Mouse (Mus musculus): ENCODE measurements around the gene 0610009B22Rik. TPM values are rescaled to one million over a fixed set of nuclear protein-coding genes. Genes with fewer than 3 reads are reported as not detected.
A peak's percentile ranks its signal among the peaks of the same experiment; 100 is the strongest.
"Not testable (repeated sequence)": the region's sequence is repeated elsewhere in the genome, so short reads cannot be mapped to it uniquely, and the experiment has no call there.

The 0610009B22Rik gene
- total RNA-seq, 2 experiments from 2014 or later, result 34.3 to 35.3 TPM

DNA sequence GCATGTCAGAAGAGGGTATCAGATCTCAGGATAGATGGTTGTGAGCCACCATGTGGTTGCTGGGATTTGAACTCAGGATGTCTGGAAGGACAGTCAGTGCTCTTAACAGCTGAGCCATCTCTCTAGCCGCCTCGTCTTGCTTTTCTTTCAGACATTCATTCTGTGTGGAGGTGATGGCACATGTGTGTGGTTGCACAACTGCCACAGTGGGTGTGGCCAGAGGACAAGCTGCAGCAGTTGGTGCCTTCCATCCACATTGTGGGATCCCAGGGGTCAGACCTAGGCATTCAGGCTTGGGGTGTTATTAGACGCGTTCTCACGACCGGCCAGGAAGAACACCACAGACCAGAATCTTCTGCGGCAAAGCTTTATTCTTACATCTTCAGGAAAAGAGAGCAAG is 23.9 kb downstream of the 0610009B22Rik start:
- intact Hi-C loops (cut with DNase I); DNase-seq (ENCODE audit: low spot score in 2 of 2): not testable (repeated sequence)

GRCm38 (mm10) chr11:51662632-51663031 is 26.0 kb downstream of the 0610009B22Rik start:
- DNase-seq (ENCODE audit: low spot score in 2 of 2), result no peak
- intact Hi-C loops (cut with DNase I), result no loop called here

- intact Hi-C loops (cut with DNase I), result no loop called here
- no peak for DNase-seq (ENCODE audit: low spot score in 2 of 2)
Measured at GRCm38 (mm10) chr11:51661867-51662365, 26.8 kb downstream of the 0610009B22Rik start.

DNA sequence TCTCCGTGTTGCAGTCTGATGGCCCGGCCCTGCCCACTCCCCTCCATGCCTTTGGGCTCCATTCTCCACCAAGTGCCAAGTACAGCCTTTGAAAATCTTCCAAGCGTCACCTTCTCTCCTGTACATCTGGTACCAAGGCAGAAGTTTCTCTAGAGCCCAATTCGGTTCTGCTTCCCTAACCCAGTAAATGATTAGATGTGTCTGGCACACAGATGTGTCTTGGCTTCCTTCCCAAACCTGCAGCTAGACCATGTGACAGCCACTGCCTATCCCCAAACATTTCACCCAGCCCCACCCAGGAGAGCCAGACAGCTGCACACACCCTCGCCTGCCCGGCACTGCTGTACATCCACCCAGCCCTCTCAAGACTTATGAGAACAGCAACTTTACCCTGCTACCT is 30.0 kb downstream of the 0610009B22Rik start:
- DNase-seq (ENCODE audit: low spot score in 2 of 2), result peak; percentile 38 to 45

DNA sequence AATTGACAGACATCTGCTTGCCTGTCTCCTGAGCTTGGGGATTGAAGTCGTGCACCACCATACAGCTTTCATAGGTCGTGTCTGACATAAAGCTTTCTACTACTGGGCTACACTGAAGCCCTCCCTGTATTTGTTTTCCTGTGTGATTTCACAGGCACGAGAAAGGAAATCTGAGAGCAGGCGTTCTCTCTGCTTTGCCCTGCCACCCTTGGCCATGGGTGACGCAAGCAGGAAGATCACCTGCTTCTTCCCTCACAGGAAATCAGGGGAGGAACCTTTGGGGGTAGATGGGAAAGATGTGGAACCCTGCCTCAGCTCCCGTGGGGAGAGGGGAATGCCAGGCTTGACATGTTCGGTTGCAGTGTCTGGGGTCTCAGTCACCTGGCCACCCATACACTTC is 30.4 kb downstream of the 0610009B22Rik start:
- intact Hi-C loops (cut with DNase I), result no loop called here
- DNase-seq (ENCODE audit: low spot score in 2 of 2), result no peak

More for the DNA sequence above, 30.0 kb downstream of the 0610009B22Rik start:
- intact Hi-C loops (cut with DNase I), result no loop called here

DNA sequence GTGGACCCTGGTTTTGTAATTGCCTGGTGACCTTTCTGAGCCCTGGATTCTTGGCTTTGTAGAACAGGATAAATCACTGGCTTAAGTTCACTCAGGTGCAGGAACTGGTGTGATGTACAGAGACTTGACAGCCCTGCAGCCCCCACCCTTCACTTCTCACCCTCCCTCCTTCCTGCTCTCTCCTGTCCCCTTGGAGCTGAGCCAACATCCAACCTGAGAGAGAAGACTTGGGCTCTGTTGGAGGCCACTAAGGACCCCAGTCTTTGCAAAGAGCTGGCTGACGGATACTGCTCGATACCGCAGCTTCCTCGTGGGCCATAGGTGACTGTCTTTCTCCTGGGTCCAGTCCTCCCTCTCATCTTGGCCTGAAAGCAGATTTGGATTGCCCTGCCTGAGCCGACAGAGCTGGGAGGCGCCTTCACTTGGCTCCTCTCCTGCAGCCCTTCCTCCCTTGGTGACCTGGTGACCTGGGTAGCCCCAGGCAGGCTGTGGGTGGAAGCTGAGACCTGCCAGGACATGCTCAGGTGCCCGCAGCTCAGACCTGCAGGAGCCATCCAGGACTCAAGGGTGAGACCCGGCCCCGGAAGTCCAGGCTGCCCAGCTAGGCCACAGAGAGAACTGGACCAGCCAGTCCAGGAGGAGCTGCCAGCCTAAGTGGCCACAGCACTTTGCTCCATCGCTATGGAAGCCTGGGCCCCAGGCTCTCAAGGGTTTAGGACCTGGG is 31.7 kb downstream of the 0610009B22Rik start:
- intact Hi-C loops (cut with DNase I), result no loop called here
- DNase-seq (ENCODE audit: low spot score in 2 of 2), result no peak

- intact Hi-C loops (cut with DNase I), result no loop called here
- DNase-seq (ENCODE audit: low spot score in 2 of 2), result no peak
Measured at GRCm38 (mm10) chr11:51654891-51655290, 33.8 kb downstream of the 0610009B22Rik start.

- intact Hi-C loops (cut with DNase I), result no loop called here
- DNase-seq (ENCODE audit: low spot score in 2 of 2), result no peak
Measured at GRCm38 (mm10) chr11:51653736-51654135, 34.9 kb downstream of the 0610009B22Rik start.

- no peak for DNase-seq (ENCODE audit: low spot score in 2 of 2)
- intact Hi-C loops (cut with DNase I), result no loop called here
Measured at GRCm38 (mm10) chr11:51652889-51653418, 35.7 kb downstream of the 0610009B22Rik start.

DNA sequence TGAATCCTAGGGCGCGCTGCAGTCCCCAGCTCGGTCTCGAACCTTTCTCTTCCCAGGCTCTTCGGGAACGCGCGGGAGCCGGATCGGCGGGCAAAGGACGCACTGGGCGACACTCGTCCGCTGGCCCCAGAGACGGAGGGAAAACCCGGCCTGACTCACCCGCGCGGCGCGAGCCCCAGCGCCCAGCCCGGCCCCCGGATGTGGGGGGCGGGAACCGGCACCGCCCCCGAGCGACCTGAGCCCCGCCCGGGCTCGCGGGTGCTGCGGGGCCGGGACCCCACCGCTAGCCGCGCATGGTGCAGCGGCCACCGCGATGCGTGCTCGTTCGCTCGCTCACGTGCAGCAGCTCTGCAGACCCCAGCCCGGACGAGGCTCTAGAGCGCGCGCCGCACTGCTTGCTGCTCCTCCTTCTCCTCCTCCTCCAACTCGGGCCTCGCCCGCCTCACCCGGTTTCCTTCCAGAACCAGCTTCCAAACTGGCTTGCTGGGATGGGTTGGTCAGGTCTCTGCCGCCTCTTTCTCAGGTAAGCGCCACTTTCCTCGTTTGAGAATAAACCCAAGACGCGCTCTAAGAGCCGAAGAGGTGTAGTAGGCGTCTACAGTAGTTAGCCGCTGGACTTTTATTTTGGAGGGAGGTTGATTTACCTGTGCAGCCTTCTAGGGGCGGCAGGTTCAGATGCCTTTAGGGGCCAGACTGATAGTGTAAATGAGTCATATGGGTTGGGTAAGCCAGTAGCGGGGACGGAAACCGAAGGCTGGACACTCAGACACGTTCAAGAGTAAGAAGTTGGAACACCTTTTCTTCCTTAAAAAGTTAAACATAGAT is 37.8 kb downstream of the 0610009B22Rik start, which contains the start of the genes N4bp3 and D930048N14Rik:
Gene N4bp3 (minus strand): TSS at position 152 of the 825 bp plus-strand sequence.
Gene D930048N14Rik (plus strand): TSS at position 264 of the 825 bp plus-strand sequence.
- intact Hi-C loops (cut with DNase I), result loop anchor here (1.0 kb wide), 1 partner anchor 33 kb away; no protein-coding TSS in a partner anchor
- DNase-seq (ENCODE audit: low spot score in 2 of 2), result no peak

DNA sequence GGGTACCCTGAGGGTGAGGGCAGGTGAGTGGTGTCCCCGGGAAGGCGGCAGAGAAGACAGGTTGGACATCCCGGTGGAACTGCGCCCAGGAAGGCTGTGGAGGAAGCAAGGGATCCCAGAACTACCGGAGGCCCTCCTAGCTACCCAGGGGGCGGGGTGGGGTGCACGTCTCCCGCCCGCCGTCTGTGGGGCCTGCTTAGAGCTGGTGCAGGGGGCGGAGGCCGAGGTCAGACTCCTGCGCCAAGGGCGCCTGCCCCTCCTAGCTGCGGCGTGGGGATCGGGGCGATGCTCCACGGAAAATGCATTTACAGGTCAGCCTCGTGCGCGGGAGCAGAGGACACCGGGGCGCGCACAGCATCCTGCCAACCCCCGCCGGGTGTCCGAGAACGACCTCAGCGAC is 38.4 kb downstream of the 0610009B22Rik start:
- intact Hi-C loops (cut with DNase I), result loop anchor here (1.0 kb wide), 1 partner anchor 32 kb away; no protein-coding TSS in a partner anchor
- DNase-seq (ENCODE audit: low spot score in 2 of 2), result no peak

DNA sequence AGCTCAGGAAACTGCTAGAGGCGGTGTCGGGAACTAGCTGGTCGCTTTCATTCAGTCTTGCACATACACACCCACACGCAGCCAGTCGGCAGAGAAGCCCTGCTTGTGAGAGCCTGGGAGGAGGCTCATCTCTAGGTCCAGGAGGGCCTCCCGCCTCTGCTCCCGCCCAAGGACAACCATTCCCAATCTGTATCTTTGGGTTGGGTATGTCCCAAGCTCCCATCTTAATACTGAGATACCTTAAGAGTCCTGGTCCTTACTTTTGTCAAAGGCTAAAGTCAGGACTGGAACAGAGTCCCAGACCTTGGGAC is 38.8 kb downstream of the 0610009B22Rik start:
- peak in 1 of 2 experiments; percentile 70 for DNase-seq (ENCODE audit: low spot score in 2 of 2)
- intact Hi-C loops (cut with DNase I), result loop anchor here (1.0 kb wide), 1 partner anchor 32 kb away; no protein-coding TSS in a partner anchor

DNA sequence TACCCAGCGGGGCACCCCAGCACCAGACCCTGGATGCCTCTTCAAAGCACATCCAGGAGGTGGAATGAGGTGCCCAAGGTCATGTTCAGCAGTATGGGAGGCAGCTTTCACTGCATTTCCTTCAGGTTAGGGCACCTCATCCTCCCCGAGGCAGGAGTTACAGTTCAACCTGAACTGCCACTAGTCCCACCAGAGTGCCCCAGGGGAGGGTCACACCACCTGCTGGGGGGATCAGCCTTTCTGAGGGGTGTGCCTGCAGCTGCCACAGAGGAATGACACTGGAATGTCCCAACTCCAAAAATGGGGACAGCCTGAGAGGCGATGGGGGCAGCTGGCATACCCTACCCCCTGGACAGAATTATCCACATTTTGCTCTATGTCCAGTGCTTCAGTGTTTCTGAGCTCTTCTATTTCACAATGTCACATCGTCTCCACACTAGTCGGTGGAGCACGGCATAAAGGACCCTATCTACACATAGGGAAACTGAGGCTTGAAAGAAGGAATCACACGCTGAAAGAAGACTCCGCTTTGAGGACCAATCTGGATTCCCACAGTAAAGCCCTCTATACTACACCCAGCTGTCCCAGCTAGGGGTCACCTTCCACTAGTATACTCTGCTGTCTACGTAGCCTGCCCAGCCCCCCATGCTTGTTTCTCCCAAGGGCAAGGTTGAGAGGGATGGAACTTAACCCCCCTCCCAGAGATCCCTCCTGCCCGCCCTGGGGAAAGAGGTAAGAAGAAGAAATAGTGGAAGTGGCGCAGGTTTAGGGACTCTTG is 39.4 kb downstream of the 0610009B22Rik start:
- DNase-seq (ENCODE audit: low spot score in 2 of 2), result no peak
- intact Hi-C loops (cut with DNase I), result no loop called here

- no peak for DNase-seq (ENCODE audit: low spot score in 2 of 2)
- intact Hi-C loops (cut with DNase I), result no loop called here
Measured at GRCm38 (mm10) chr11:51648566-51648965, 40.1 kb downstream of the 0610009B22Rik start.

DNA sequence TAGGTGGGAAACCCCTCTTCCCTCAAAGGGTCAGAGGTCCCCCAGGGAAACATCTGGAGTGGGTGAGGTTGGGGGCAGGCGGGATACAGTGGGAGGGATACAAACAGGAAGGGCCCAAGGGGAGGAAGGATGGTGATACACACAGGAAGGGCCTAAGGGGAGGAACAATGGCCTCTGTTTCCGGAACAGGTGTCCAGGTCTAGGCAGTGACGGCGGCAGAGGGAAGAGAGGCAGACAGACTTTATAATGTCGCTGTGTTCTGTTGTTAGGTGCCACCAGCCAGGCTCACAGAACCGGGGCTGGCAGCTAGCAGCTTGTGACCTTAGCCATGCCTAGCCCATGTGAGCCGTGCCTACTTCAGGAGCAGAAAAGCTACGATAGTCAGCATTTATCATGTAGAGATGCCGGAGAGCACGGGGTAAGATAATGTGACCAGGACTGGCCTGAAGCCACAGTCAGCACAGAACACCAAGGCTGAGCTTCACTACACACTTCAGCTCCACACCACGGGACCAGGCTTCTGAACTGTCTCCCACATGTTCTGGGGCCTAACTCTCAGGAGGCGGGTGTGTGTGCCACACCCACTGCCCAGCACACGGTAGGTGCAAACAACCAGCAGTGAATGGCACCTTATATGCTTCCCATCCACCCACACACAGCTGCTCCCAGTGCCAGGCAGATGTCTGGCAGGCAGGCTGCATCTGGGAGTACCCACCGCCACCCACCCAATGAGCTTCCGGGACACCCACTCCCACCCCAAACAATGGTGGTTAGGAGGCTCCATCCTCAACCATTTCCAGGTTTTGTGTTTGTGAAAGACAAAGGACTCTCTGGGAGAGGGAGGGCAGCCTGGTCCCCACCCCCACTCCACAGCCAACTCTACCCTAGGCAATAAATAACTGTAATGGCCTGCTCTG is 41.7 kb downstream of the 0610009B22Rik start:
- DNase-seq (ENCODE audit: low spot score in 2 of 2), result peak in 1 of 2 experiments; percentile 33
- intact Hi-C loops (cut with DNase I), result no loop called here

- intact Hi-C loops (cut with DNase I), result no loop called here
- DNase-seq (ENCODE audit: low spot score in 2 of 2), result no peak
Measured at GRCm38 (mm10) chr11:51646245-51646644, 42.4 kb downstream of the 0610009B22Rik start.

GRCm38 (mm10) chr11:51645293-51645692 is 43.4 kb downstream of the 0610009B22Rik start:
- no peak for DNase-seq (ENCODE audit: low spot score in 2 of 2)
- intact Hi-C loops (cut with DNase I), result no loop called here

- no peak for DNase-seq (ENCODE audit: low spot score in 2 of 2)
- intact Hi-C loops (cut with DNase I), result no loop called here
Measured at GRCm38 (mm10) chr11:51644217-51644616, 44.5 kb downstream of the 0610009B22Rik start.
